Mouse (Mus musculus) embryonic fibroblast, embryonic 13.5 days (primary cell): ENCODE results near the gene Trim61. TPM values are rescaled to one million over a fixed set of nuclear protein-coding genes. Genes with fewer than 3 reads are reported as not detected.
"Not testable (repeated sequence)": the region's sequence is repeated elsewhere in the genome, so short reads cannot be mapped to it uniquely, and the experiment has no call there.

ENCODE experiments used
- H3K27ac ChIP-seq: 2 replicates; pipeline ENCODE4 v1.5.1; 2012; ENCODE audit warnings: low read length, control low read depth, inconsistent platforms; ENCODE audit not compliant: insufficient read depth
- H3K4me1 ChIP-seq: 2 replicates; pipeline ENCODE4 v1.6.1; 2011; ENCODE audit warnings: low read length; ENCODE audit not compliant: control insufficient read depth, insufficient read depth
- H3K4me3 ChIP-seq: 2 replicates; pipeline ENCODE4 v1.5.1; 2011; ENCODE audit warnings: mild to moderate bottlenecking, control low read depth, low read length; ENCODE audit not compliant: insufficient read depth
- CTCF ChIP-seq: IDR thresholded peaks from 2 replicates; pipeline ENCODE4 v1.5.1; 2011; ENCODE audit warnings: mild to moderate bottlenecking, control low read depth, low read length, moderate library complexity, borderline replicate concordance; ENCODE audit not compliant: insufficient read depth
- POLR2A ChIP-seq: IDR thresholded peaks from 2 replicates; pipeline ENCODE4 v1.6.1; 2011; ENCODE audit warnings: low read depth, mild to moderate bottlenecking, control low read depth, low read length, moderate library complexity
- polyA plus RNA-seq: library from polyadenylated mRNA; stranded (reverse); fragments of >200 nt; gene quantifications from 2 replicates; pipeline ENCODE4 v1.2.4, GENCODE M21; 2011; ENCODE audit warnings: low read depth; ENCODE audit not compliant: missing spikeins, insufficient read length

Gene Trim61
- polyA plus RNA-seq, 1 experiment, result not detected

DNA sequence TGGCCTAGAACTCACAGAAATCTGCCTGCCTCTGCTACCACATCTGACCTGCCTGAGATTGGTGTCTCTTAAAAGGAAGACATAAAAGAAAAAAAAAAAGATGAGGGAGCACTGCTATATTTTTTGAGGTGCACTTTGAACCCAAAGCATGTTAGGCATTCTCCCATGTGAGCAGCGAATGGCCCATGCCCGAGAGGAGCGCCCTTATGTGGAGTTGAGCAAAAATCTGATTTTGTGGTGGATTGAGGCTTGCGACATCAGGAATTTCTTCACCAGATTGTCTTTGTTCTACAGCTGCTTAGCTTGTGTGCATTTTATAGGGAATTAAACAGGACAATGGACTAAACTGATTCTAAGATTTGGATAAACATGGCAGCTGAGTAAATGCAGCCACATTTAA, 28.9 kb upstream of the Trim61 start:
- no peaks in the 10 kb centered on the region for H3K4me1 ChIP-seq
- H3K27ac ChIP-seq, result no peak overlapping the region
- TF ChIP-seq CTCF (no peak), POLR2A (no peak)
- H3K4me3 ChIP-seq, result no peak overlapping the region

DNA sequence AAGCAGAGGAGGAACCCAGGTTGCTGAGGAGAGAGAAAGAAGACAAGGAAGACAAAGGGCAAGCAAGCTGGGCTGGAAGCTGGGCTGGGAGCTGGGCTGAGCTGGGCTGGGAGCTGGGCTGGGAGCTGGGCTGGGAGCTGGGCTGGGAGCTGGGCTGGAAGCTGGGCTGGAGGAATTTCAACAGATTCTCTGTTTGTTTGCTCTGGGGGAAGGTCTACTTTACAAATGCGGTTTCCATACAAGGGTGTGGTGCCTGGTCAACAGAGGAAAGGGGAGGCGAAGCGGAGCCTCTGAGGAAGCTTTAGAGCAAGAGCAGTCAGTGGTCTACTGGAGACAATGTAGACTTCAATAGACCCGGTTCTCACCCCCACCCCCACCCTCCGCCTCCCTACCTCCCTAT, 28.2 kb upstream of the Trim61 start:
- TF ChIP-seq POLR2A (no peak), CTCF (no peak)
- no peak overlapping the region for H3K27ac ChIP-seq
- H3K4me3 ChIP-seq, result no peak overlapping the region
- no peaks in the 10 kb centered on the region for H3K4me1 ChIP-seq

DNA sequence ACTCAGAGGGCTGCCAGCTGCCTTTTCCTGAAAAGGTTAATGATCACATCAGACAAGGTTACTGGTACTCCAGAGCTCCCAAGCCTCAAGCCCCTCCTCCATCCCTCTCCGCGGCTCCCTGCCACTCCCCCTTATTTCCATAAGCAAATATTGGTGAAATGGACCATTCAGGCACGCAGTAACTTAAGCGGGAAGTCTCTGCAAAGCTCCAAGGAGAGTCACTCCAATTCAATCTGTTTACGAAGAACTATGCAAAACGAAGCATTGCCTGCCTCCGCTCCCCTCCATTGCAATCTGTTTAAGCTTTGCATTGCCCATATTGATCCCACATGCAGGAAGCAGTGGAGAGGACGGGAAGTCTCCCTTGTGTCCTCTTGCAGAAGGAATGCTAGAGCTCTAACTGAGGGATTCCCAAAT, 18.8 kb upstream of the Trim61 start, which contains the start of gene Apela:
Gene Apela, minus strand, starts transcription at position 220 of the 417 bp plus-strand sequence.
- peak within 1 kb of the TSS; percentile 13 for H3K4me3 ChIP-seq
- no peak within 1 kb of the TSS for H3K27ac ChIP-seq
- H3K4me1 ChIP-seq, result 0 out of 2 replicates have a peak, but pooled peaks cover 2% of the 10 kb centered on the region
- no peak for TF ChIP-seq CTCF
- no peak for TF ChIP-seq POLR2A

DNA sequence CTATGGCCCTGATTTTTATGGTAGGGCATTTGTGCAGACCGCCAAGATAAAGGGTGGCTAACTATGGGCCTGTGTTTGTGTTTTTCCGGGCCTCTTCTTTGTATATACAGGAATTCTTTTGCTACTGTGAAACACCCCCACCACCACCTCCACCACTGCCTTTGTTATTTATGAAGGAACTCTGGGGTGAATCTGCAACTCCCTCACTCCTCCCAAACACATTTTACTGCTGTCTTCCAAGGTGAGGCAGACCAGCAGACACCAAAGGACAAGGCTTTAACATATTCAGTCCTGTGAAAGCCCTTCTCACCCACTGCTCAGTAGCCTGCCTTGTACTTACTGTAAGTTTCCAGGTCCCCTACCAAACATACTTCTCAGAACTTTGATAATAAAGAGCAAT, 15.8 kb upstream of the Trim61 start:
- TF ChIP-seq POLR2A, result no peak
- TF ChIP-seq CTCF, result no peak
- no peak overlapping the region for H3K4me3 ChIP-seq
- no peak overlapping the region for H3K27ac ChIP-seq
- 0 out of 2 replicates have a peak, but pooled peaks cover 2% of the 10 kb centered on the region for H3K4me1 ChIP-seq

DNA sequence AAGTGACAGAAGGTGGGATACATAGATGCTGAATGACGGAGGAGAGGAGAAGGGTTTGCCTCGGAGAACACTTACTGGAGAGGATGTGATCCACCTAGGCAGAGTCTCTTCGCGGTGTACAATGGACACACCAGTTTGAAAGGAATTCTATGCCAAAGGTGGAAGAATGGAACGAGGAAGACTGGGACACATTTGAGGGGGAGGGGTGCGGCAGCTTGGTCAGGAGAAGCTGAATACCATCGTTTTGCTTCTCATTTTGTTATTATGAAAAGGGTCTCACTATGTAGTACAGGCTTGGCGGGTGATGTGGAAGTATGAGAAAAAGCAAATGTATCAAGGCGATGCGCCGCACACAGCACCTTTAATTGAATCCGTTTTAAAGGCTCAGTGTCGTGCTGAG, 14.7 kb upstream of the Trim61 start:
- TF ChIP-seq CTCF (no peak), POLR2A (no peak)
- H3K4me1 ChIP-seq, result 0 out of 2 replicates have a peak, but pooled peaks cover 2% of the 10 kb centered on the region

DNA sequence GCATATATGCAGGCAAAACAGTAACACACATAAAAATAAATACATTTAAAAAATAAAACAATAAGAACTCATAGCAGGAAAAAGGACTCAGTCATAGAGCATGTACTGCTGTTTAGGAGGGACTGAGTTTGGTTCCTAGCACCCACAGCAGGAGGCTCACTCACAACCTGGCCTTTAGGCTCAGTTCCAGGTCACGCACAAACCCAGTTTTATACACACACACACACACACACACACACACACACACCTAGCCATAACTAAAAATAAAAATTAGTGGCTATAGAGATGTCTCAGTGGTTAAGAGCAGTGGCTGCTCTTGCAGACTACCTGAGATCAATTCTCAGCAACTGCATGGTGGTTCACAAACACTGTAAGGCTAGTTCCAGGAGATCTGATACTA, 13.8 kb upstream of the Trim61 start:
- Histone ChIP-seq H3K4me1 (0 out of 2 replicates have a peak, but pooled peaks cover 2% of the 10 kb centered on the region), H3K27ac (no peak overlapping the region), H3K4me3 (no peak overlapping the region)
- TF ChIP-seq POLR2A (no peak), CTCF (no peak)

More for the DNA sequence above, 14.7 kb upstream of the Trim61 start:
- Histone ChIP-seq H3K27ac (no peak overlapping the region), H3K4me3 (no peak overlapping the region)

DNA sequence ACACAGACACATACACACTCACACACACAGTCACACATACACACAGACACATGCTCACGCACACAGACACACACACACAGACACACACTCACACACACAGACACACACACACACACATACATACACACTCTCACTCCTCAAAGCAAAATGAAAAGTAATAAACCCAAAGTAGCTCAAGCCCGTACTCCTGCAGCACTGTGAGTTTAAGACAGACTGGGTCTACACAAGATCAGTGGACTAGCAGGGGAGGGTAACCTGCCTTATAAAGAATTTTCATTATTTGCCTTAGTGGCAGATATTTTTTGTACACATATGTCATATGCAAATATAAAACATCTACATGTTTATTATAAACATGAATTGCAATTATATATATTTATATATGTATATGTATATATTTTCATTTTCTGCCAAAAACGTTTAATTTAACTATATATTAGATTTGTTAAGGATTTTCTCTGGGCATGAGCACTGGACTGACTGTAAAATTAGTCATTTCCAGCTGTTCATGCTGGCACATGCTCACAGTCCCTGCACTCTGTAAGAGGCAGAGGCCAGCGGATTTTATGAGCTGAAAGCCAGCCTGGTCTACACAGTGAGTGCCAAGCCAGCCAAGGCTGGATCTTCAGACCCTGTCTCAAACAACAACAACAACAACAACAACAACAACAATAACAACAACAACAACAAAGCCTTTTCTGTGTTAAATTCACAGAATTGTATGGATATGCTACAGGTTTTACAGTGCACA, 12.6 kb upstream of the Trim61 start:
- H3K4me3 ChIP-seq, result no peak overlapping the region
- H3K27ac ChIP-seq, result no peak overlapping the region
- H3K4me1 ChIP-seq, result 0 out of 2 replicates have a peak, but pooled peaks cover 2% of the 10 kb centered on the region
- no peak for TF ChIP-seq POLR2A
- TF ChIP-seq CTCF, result no peak

DNA sequence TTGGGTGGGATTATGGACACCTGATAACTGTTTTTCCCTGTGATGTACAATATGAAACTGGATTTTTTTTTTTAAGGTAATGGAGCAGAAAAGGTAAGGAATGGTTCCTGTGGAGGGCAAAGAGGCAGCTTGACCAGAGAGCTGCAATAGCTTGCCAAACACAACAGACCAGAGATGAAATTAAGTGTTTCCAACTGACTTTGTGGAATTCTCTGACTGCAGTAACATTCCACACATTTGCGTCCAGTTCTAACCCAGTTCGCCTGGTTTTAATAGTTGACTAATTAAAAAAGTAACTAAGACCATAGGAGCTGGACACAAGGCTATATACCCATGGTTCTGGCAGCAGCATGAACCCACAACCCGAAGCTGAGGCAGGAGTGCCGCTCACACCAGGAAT, 11.5 kb upstream of the Trim61 start:
- H3K27ac ChIP-seq, result no peak overlapping the region
- no peak for TF ChIP-seq CTCF
- TF ChIP-seq POLR2A, result no peak
- no peaks in the 10 kb centered on the region for H3K4me1 ChIP-seq
- H3K4me3 ChIP-seq, result no peak overlapping the region

DNA sequence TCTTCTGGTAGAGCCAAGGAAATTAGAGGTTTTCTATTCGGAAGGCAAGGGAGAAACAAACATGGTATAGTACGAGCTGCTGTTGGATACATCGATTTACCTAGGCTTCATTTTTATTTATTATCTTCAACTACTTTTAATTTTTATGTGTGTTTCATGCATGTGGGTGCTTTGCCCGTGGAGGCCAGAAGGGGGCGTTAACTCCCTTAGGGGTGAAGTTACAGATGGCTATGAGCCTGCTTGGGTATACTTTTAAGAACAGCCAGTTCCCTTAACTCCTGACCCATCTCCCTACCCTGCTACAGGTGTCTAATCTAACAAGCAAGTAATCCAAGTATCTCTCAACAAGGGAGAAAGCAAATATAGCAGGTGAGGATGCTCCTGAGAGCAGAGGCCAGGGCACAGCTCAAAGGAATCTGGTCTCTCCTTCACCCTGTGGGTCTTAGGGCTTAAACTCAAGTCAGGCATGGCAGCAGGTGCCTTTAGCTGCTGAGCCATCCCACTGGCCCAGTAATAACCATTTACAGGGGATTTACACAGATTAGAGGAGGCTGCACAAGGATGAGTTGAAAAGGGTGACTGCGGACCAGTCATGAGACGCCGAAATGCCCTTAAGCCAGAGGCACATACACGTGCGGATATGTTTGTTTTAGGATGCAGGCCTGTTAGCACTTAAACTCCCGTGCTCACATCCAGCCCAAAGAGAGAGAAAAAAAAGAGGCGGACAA, 10.8 kb upstream of the Trim61 start:
- Histone ChIP-seq H3K27ac (no peak overlapping the region), H3K4me3 (no peak overlapping the region), H3K4me1 (no peaks in the 10 kb centered on the region)
- TF ChIP-seq POLR2A, result no peak
- TF ChIP-seq CTCF, result no peak

DNA sequence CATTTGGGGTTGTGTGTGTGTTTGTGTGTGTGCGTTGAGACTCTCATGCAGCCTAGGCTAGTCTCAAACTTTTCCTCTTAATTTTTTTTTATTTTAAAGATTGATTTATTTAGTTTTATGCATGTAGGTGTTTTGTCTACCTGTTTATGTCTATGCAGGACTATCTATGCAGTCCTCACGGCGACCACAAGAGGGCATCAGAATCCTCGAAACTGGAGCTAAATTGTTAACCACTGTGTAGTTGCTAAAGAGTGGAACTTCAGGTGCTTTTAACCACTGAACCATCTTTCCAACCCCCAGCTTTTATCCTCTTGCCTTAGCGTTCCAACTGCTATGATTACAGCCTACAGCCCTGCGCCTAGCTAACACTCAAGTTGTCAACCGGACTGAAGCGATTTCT, 4.2 kb upstream of the Trim61 start:
- H3K4me1 ChIP-seq, result no peaks in the 10 kb centered on the region
- H3K27ac ChIP-seq, result no peak overlapping the region
- TF ChIP-seq POLR2A, result no peak
- TF ChIP-seq CTCF, result peak; percentile 24; the same call in 1 of the 2 replicates
- H3K4me3 ChIP-seq, result no peak overlapping the region

DNA sequence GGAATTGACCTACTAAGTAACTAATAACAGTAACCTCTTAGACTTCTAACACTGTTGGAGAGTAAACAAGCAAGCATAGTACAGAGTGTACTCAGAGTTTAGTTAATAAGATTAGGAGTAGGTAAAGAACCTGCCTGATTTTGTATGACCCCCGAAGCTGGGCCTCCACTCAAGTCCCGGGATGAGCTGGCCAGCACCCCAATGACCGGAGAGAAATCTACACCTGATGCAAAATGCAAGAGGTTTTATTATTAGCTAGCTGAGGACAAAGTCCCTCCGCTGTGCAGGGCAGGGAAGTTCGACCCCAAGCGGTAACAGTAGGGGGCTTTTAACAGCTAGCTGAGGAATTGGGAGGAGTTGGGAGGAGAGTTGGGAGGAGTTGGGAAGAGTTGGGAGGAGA, 10.7 kb downstream of the Trim61 start:
- H3K27ac ChIP-seq, H3K4me3 ChIP-seq, H3K4me1 ChIP-seq: not testable (repeated sequence)
